Mouse (Mus musculus) kidney, adult 11 months (tissue): ENCODE results near the gene E2f6.

ENCODE experiments used
- DNase-seq: peaks from one replicate; pipeline ENCODE4 v3.0.0; 2022

The E2f6 gene

DNA sequence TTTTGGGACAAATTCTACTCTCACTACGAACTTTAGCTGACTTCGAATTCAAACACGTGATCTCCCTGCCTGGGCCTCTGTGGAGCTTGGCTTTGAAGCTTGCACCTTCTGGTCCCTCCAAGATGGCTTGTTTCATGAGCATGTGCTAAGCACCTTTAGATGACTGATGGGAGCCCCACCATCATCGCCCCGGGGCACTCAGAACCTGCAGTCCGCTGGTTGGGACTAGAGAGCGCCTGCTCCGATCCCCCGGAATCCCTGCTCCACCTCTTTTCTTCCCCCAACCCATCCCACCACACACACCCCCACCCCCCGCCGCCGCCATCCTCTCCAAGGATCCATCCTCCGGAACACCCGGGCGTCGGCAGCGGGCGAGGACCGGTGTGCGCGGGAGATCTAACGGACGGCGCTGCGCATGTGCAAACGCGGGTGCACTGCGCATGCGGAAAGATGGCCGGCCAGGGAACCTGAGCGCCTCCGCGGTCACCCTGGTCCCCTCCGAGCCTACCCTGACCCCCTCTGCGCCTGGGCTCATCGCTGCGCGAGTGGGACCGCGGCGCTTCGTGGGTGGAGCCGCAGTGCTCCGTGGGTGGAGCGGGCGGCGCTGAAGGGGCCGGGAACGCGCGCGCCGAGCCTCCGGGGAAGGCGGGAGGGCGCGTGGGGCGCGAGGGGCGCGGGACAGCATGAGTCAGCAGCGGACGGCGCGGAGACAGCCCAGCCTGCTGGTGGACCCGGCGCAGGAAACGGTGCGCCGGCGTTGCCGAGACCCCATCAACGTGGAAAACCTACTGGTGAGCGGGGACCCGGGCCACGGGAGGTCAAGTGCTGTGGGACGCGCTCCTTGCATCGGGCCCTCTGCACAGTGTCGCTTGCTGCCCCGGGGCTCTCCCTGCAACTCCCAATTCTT lies at the start of gene E2f6:
TSS of gene E2f6 (plus strand) at position 439 of the 907 bp plus-strand sequence.
- peak; percentile 79 for DNase-seq

- DNase-seq, result no peak
Observed at GRCm38 (mm10) chr12:16761461-16761860, 49.3 kb upstream of the E2f6 start.

DNA sequence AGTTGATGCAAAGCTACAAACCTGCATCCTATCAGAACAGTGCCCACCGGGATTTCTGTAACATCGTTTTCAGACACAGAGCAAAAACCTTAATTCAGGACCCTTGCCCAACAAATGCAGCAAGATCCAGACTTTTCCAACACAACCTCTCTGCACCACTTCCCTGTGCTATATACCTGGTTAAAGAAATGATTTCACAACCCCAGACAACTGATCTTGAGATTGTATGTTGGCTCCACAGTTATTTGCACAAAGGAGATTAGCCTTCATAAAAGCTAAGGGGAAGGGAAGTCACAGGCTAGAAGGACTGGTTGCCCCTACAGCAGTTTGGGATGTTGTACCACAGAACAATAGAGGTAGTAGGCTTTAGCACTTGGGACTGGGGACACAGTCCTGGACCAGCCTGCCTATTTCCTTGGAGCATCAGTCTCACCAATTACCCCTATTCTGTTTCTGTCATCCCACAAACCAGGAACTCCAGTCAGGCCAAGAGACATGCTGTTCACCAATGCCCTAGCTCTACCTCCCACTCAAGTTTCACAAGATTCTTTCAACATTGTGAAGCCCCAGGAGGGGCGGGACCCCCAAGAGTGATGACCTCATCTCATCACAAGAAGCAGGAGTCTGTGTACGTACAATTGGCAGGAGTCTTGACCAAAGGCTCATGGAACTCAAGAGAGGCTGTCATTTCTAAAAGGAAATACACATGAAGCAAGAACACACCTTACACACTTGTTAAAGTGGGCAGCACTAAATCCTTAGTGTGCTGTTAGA lies 46.9 kb upstream of the E2f6 start:
- no peak for DNase-seq

DNA sequence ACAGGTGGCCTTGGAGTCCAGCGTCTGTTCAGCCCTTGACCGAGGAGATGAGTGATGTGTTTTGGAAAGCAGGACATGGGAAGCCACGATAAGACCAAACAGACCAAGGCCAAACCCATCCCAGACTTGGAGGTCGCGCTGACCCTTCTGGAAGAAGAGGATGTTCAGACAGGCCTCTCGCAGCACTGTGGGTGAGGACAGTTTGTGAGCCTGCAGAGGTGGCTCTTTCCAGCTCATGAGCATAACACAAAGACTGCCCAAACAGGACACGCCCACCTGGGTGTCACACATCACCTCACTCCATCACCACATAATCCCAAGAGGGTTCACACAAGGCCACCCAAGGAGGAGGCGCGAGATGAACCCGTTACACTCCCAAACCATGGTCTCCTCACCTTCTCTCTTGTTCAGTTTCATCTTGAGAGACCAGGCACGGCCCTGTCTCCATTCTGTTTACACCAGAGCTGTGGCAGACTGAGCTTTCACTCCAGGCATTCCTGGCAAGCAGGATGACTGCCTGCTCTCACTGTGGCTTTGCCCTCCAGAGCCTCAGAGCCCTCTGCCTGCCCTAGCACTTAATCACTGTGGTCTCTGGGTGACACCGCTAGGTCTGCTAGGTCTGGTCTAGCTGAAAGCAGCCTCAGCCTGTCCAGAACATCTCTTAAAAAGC lies 45.9 kb upstream of the E2f6 start:
- DNase-seq, result no peak

GRCm38 (mm10) chr12:16768251-16768650 lies 42.5 kb upstream of the E2f6 start:
- no peak for DNase-seq

- no peak for DNase-seq
Observed at GRCm38 (mm10) chr12:16768711-16769110, 42.1 kb upstream of the E2f6 start.

- DNase-seq, result no peak
Observed at GRCm38 (mm10) chr12:16769601-16770165, 41.1 kb upstream of the E2f6 start.

- no peak for DNase-seq
Observed at GRCm38 (mm10) chr12:16774605-16775004, 36.2 kb upstream of the E2f6 start.

GRCm38 (mm10) chr12:16775351-16775750 lies 35.4 kb upstream of the E2f6 start:
- DNase-seq, result no peak

DNA sequence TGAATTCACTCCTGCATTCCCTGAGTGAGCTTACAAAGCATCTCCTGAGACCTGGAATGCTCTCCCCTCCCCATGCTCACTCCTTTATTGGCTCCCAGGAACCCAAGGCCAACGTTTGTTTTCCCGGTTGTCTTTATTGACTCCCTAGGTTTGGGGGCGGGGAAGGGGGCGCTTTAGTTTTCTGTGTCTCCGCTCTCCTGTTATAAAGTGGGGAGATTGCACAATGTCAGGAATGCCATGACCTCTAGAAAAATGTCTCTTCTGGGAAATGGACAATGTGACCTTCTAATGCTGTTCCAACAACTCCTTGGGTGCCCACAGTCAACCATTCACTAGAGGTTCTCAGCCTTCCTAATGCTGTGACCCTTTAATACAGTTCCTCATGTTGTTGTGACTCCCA lies 32.2 kb upstream of the E2f6 start:
- DNase-seq, result no peak

- DNase-seq, result no peak
Observed at GRCm38 (mm10) chr12:16779165-16779564, 31.6 kb upstream of the E2f6 start.

- DNase-seq, result no peak
Observed at GRCm38 (mm10) chr12:16780320-16780719, 30.4 kb upstream of the E2f6 start.

GRCm38 (mm10) chr12:16781034-16781746 lies 29.6 kb upstream of the E2f6 start:
- no peak for DNase-seq

GRCm38 (mm10) chr12:16788600-16788999 lies 22.2 kb upstream of the E2f6 start:
- DNase-seq, result no peak

- DNase-seq, result no peak
Observed at GRCm38 (mm10) chr12:16789199-16789598, 21.6 kb upstream of the E2f6 start.

- no peak for DNase-seq
Observed at GRCm38 (mm10) chr12:16789756-16790155, 21.0 kb upstream of the E2f6 start.

GRCm38 (mm10) chr12:16790456-16790855 lies 20.3 kb upstream of the E2f6 start:
- DNase-seq, result no peak

- no peak for DNase-seq
Observed at GRCm38 (mm10) chr12:16793371-16793770, 17.4 kb upstream of the E2f6 start.

GRCm38 (mm10) chr12:16795781-16796180 lies 15.0 kb upstream of the E2f6 start:
- no peak for DNase-seq

DNA sequence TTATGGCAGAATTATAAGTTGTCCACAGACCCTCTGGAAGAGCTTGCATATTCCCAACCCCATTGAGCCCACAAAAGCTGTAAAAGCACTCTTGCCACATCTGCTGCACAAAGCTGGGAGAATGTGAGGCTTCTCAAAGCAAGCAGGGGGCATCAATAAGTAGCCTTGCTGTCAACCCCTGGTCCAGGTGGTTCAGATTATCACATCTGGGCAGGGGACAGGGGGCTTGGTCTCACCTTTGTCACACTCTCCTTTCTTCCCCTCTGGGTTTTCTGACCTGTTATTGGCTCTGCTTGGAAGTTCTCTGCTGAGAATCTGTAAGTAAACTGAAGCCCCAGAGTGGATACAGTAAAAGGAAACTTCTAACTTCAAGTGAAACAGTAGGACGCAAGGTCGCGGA lies 11.9 kb upstream of the E2f6 start:
- DNase-seq, result no peak

- DNase-seq, result no peak
Observed at GRCm38 (mm10) chr12:16799928-16800258, 10.9 kb upstream of the E2f6 start.

DNA sequence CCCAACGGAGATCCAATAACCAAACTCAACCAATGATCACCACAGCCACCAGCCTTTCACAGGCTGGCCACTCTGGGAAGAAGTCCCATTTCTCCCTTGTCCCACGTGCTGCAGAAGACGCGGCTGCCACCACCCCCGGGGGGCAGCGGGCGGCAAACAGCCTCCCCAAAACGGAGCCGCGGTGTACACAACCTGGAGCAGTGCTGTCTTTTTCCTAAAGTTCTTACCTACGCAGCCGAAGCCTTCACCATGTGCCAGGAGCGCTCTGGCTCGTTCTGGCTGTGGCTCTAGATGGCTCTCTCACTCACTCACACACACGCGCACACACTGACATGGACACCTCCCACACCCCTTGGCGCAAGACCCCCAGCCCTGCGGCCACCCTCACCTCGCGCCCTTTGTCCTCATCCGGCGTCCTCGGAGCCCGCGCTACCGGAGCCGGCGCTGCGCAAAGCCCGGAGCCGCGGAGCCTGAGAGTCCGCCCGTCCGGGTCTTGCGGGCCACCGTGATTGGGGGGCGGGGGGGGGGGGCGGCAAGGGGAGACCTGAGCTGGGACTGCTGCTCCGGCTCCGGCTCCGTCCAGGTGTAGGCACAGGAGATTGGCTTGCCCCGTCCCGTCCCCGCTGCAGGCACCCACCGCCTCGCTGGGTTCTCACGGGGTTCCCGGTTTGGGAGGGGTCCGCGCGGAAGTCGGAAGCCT lies 10.4 kb upstream of the E2f6 start, which contains the start of gene Greb1:
TSS of gene Greb1 (minus strand) at position 628 of the 700 bp plus-strand sequence.
- DNase-seq, result no peak
